Mouse (Mus musculus) erythroblast, embryonic 14.5 days (primary cell): ENCODE measurements at regions not wholly inside any gene's neighbourhood (a gene's known extent, or its start where the extent isn't known, plus 50 kb on each side); places are given as distances from the start of the nearest gene placed in this dataset.

Experiments
- H3K27me3 ChIP-seq: 2 replicates; pipeline ENCODE4 v1.6.1; 2012; ENCODE audit warnings: inconsistent platforms; ENCODE audit not compliant: control insufficient read depth
- H3K36me3 ChIP-seq: 2 replicates; pipeline ENCODE4 v1.6.1; 2012; ENCODE audit warnings: mild to moderate bottlenecking, inconsistent platforms; ENCODE audit not compliant: control insufficient read depth
- H3K4me1 ChIP-seq: 2 replicates; pipeline ENCODE4 v1.6.1; 2012; ENCODE audit warnings: inconsistent platforms; ENCODE audit not compliant: control insufficient read depth
- H3K4me3 ChIP-seq: replicated peaks from 2 replicates; pipeline ENCODE3; 2012; ENCODE audit warnings: moderate library complexity, mild to moderate bottlenecking, inconsistent platforms
- H3K9me3 ChIP-seq: 2 replicates; pipeline ENCODE4 v1.6.1; 2012; ENCODE audit warnings: low read length, inconsistent platforms, mixed read lengths; ENCODE audit not compliant: control insufficient read depth
- GATA1 ChIP-seq: IDR thresholded peaks from 2 replicates; pipeline ENCODE4 v1.6.1; 2012; ENCODE audit warnings: low read length, inconsistent platforms, mixed read lengths
- TAL1 ChIP-seq: IDR thresholded peaks from 3 replicates; pipeline ENCODE4 v1.6.1; 2012; ENCODE audit warnings: low read length, inconsistent platforms, mixed read lengths

- Histone ChIP-seq H3K36me3 (no peaks in the 10 kb centered on the region), H3K4me3 (no peak overlapping the region), H3K9me3 (no peaks in the 10 kb centered on the region), H3K4me1 (no peaks in the 10 kb centered on the region), H3K27me3 (peaks cover 4% of the 10 kb centered on the region; the same call in 1 of the 2 replicates)
- TF ChIP-seq GATA1 (no peak), TAL1 (no peak)
These were observed 113.7 kb upstream of the Topaz1 start for GRCm38 (mm10) chr9:122633484-122633883.

DNA sequence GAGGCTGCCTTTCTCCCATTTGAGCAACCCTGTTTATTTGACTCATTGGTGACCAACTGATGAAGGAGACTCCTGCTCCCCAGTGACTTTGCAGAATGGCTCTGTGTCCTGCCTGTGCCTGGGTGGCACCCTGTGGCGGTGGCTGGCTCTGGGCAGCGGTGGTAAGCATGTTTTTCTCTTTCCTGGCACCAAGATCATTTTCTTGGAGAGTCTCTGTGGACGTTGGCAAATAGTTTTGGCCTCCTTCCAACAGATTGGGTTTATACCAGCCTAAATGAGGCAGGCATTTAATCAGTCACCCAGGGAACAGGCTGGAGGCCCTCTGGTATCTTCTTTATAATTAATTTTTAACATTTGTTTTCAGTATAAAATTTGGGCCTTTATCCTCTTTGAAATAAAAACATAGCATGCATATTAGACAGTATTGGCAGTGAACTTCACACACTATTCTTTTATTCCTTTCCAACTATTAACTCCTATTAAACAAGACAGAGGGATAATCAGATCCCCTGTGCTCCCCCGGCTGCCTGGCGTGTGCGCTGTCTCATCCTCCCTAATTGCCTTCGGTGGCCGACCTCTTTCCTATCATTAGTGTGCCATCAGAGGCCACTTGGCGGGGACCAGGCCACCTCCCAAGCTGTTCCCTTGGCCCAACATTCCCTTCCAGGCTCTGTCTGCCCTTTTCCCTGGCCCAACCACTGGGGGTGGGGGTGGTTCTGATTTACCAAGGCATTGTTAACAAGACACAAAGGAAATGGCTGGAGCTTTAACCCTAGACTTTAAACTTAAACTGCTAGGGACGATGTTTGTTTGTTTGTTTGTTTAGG, 111.8 kb upstream of the Topaz1 start:
- no peak for TF ChIP-seq GATA1
- no peak for TF ChIP-seq TAL1
- Histone ChIP-seq H3K4me1 (no peaks in the 10 kb centered on the region), H3K36me3 (no peaks in the 10 kb centered on the region), H3K27me3 (no peaks in the 10 kb centered on the region), H3K4me3 (no peak overlapping the region), H3K9me3 (no peaks in the 10 kb centered on the region)

DNA sequence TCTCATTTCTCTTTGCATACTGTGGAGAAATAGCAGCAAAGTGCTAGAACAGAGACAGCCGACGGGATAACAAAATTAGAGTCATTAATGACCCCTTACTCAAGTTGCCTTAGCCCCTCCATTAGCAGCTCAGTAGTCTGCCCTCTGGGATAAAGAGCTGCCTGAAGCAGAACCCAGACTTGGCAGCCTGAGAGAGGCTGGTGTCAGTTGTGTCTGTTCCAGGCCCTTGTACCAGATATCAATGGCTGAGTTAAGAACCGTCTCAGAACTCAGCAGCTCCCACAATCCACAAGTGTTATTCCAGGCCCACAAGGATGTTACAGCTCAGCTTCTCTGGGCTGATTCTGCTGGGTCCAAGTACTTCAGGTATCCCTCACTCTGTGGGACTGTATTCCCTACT, 109.6 kb upstream of the Topaz1 start:
- H3K27me3 ChIP-seq, result no peaks in the 10 kb centered on the region
- H3K36me3 ChIP-seq, result no peaks in the 10 kb centered on the region
- TF ChIP-seq GATA1 (no peak), TAL1 (no peak)
- H3K9me3 ChIP-seq, result no peaks in the 10 kb centered on the region
- no peak overlapping the region for H3K4me3 ChIP-seq
- H3K4me1 ChIP-seq, result no peaks in the 10 kb centered on the region

DNA sequence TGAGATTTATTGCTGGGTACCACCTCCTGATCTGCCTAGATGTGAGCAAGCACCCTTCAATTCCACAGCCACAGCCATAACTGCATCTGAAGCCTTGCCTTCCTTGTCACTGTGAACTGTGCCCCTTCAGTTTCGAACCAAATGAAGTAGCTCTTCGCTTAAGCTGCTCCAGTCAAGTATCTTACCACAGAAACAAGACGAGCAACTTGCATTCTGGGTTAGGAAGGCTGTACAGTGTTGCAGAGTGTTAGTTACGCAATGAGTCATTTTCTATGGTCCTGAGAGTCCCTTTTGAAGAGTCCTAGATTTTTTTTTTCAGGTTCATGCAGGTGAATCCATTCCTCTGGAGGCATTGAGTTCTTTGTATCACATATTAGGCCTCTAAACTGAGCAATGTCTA, 107.9 kb upstream of the Topaz1 start:
- Histone ChIP-seq H3K4me3 (no peak overlapping the region), H3K27me3 (no peaks in the 10 kb centered on the region; the same call in 1 of the 2 replicates)
- no peak for TF ChIP-seq TAL1
- TF ChIP-seq GATA1, result no peak

GRCm38 (mm10) chr9:122642913-122643312, 104.2 kb upstream of the Topaz1 start:
- no peak overlapping the region for H3K4me3 ChIP-seq
- no peak for TF ChIP-seq GATA1
- TF ChIP-seq TAL1, result no peak
- no peaks in the 10 kb centered on the region; the same call in 1 of the 2 replicates for H3K27me3 ChIP-seq
- H3K9me3 ChIP-seq, result no peaks in the 10 kb centered on the region
- no peaks in the 10 kb centered on the region for H3K4me1 ChIP-seq
- H3K36me3 ChIP-seq, result no peaks in the 10 kb centered on the region

More for the DNA sequence above, 107.9 kb upstream of the Topaz1 start:
- H3K4me1 ChIP-seq, result no peaks in the 10 kb centered on the region
- H3K36me3 ChIP-seq, result no peaks in the 10 kb centered on the region
- H3K9me3 ChIP-seq, result no peaks in the 10 kb centered on the region

DNA sequence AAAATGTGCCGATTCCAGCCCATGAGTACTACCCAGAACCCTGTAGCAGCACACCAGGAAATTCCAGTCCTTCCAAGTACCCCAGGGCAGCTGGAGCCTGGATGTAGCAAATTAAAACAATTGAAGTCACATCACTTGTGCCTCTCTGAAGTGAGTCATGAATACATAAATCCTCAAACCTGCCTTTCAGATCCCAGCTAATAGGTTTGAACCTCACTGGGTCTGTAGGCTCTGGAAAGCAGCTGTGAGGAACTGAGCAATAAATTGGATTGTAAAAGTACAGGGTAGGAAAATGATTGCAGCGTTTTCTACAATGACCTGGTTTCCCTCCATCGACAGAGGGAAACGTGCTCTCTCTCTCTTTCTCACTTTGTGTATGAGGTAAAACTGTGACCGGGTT, 101.6 kb upstream of the Topaz1 start:
- no peak for TF ChIP-seq TAL1
- no peak for TF ChIP-seq GATA1
- Histone ChIP-seq H3K4me3 (no peak overlapping the region), H3K36me3 (no peaks in the 10 kb centered on the region), H3K4me1 (no peaks in the 10 kb centered on the region), H3K9me3 (no peaks in the 10 kb centered on the region), H3K27me3 (no peaks in the 10 kb centered on the region; the same call in 1 of the 2 replicates)

DNA sequence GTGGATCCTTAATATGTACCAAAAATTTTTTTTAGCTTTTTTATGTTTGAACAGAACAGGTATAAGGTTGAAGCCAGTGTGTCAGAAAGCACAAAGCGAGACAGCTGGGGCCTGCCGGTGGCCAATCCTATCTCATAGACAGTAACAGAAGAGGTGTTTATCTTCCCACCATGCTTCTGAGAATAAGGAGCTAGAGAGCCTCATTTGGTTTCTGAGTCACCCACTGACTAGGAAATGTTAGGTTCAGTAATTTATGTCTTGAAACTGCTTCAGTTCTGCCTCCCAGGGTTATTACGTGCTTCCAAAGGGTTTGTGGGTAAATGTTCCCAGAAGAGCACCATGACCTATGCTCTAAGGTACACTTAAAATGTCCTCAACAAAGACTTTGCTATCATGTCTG, 96.3 kb upstream of the Topaz1 start:
- Histone ChIP-seq H3K27me3 (no peaks in the 10 kb centered on the region), H3K36me3 (no peaks in the 10 kb centered on the region), H3K4me3 (no peak overlapping the region), H3K4me1 (no peaks in the 10 kb centered on the region), H3K9me3 (no peaks in the 10 kb centered on the region)
- no peak for TF ChIP-seq TAL1
- no peak for TF ChIP-seq GATA1

- H3K4me1 ChIP-seq, result no peaks in the 10 kb centered on the region
- no peaks in the 10 kb centered on the region for H3K27me3 ChIP-seq
- H3K4me3 ChIP-seq, result no peak overlapping the region
- TF ChIP-seq TAL1, result no peak
- no peak for TF ChIP-seq GATA1
- H3K9me3 ChIP-seq, result no peaks in the 10 kb centered on the region
- no peaks in the 10 kb centered on the region for H3K36me3 ChIP-seq
These were observed 91.6 kb upstream of the Topaz1 start for GRCm38 (mm10) chr9:122655583-122655982.

- H3K4me1 ChIP-seq, result no peaks in the 10 kb centered on the region
- no peaks in the 10 kb centered on the region for H3K27me3 ChIP-seq
- no peaks in the 10 kb centered on the region for H3K36me3 ChIP-seq
- no peaks in the 10 kb centered on the region for H3K9me3 ChIP-seq
- no peak overlapping the region for H3K4me3 ChIP-seq
- TF ChIP-seq TAL1 (no peak), GATA1 (no peak)
These were observed 87.1 kb upstream of the Topaz1 start for GRCm38 (mm10) chr9:122660050-122660449.
